Mouse (Mus musculus) brown adipose tissue, adult 24 weeks (tissue): ENCODE measurements around the gene Itgb3bp. TPM values are rescaled to one million over a fixed set of nuclear protein-coding genes. Genes with fewer than 3 reads are reported as not detected.

Experiments
- H3K27ac ChIP-seq: fragments of 200-500 bp; replicated peaks from 2 replicates; pipeline ENCODE4 v1.5.1; 2012; ENCODE audit warnings: low read depth, mild to moderate bottlenecking, low read length
- H3K4me1 ChIP-seq: fragments of 200-500 bp; 2 replicates; pipeline ENCODE4 v1.6.1; 2012; ENCODE audit warnings: low read length, mixed read lengths; ENCODE audit not compliant: control insufficient read depth, insufficient read depth, insufficient read length
- H3K4me3 ChIP-seq: fragments of 200-500 bp; 2 replicates; pipeline ENCODE4 v1.5.1; 2012; ENCODE audit warnings: low read depth, mild to moderate bottlenecking, low read length, moderate library complexity; ENCODE audit not compliant: insufficient read depth
- polyA plus RNA-seq: library from polyadenylated mRNA; stranded (reverse); fragments of >200 nt; gene quantifications from 2 replicates; pipeline ENCODE4 v1.2.4, GENCODE M21; 2012; ENCODE audit not compliant: missing spikeins, insufficient read depth, insufficient read length

Itgb3bp gene
- polyA plus RNA-seq, 1 experiment: 18.2 TPM

GRCm38 (mm10) chr4:99946516-99946915 lies 16.9 kb upstream of the Itgb3bp start:
- Histone ChIP-seq H3K4me3 (no peak overlapping the region), H3K4me1 (peaks cover 13% of the 10 kb centered on the region)

GRCm38 (mm10) chr4:99945011-99945410 lies 15.4 kb upstream of the Itgb3bp start:
- no peak overlapping the region for H3K4me3 ChIP-seq
- peaks cover 17% of the 10 kb centered on the region for H3K4me1 ChIP-seq
- no peak overlapping the region for H3K27ac ChIP-seq

More at GRCm38 (mm10) chr4:99946516-99946915, 16.9 kb upstream of the Itgb3bp start:
- no peak overlapping the region for H3K27ac ChIP-seq

GRCm38 (mm10) chr4:99944606-99945005 lies 15.0 kb upstream of the Itgb3bp start:
- H3K4me3 ChIP-seq: no peak overlapping the region
- H3K4me1 ChIP-seq: peaks cover 17% of the 10 kb centered on the region
- H3K27ac ChIP-seq: no peak overlapping the region

GRCm38 (mm10) chr4:99941655-99942414 lies 12.2 kb upstream of the Itgb3bp start:
- H3K27ac ChIP-seq: peak overlapping the region; percentile 76
- H3K4me3 ChIP-seq: no peak overlapping the region
- H3K4me1 ChIP-seq: peaks cover 25% of the 10 kb centered on the region

- Histone ChIP-seq H3K27ac (peak overlapping the region; percentile 89), H3K4me3 (no peak overlapping the region)
Observed at GRCm38 (mm10) chr4:99939711-99940505, 10.3 kb upstream of the Itgb3bp start.

GRCm38 (mm10) chr4:99936278-99936677 lies 6.7 kb upstream of the Itgb3bp start:
- H3K27ac ChIP-seq: no peak overlapping the region
- H3K4me3 ChIP-seq: no peak overlapping the region
- H3K4me1 ChIP-seq: peaks cover 30% of the 10 kb centered on the region

More at GRCm38 (mm10) chr4:99939711-99940505, 10.3 kb upstream of the Itgb3bp start:
- H3K4me1 ChIP-seq: peaks cover 28% of the 10 kb centered on the region

- peaks cover 23% of the 10 kb centered on the region for H3K4me1 ChIP-seq
- peak overlapping the region; percentile 40; the same call in 1 of the 2 replicates for H3K27ac ChIP-seq
- H3K4me3 ChIP-seq: no peak overlapping the region
Observed at GRCm38 (mm10) chr4:99934859-99935258, 5.2 kb upstream of the Itgb3bp start.

- H3K27ac ChIP-seq: peak overlapping the region; percentile 90
- peak overlapping the region; percentile 35 for H3K4me3 ChIP-seq
Observed at GRCm38 (mm10) chr4:99931807-99932206, 2.2 kb upstream of the Itgb3bp start.

GRCm38 (mm10) chr4:99931240-99931580 lies 1.6 kb upstream of the Itgb3bp start:
- peak overlapping the region; percentile 56 for H3K4me3 ChIP-seq
- peak overlapping the region; percentile 90 for H3K27ac ChIP-seq
- H3K4me1 ChIP-seq: peaks cover 14% of the 10 kb centered on the region

More at GRCm38 (mm10) chr4:99931807-99932206, 2.2 kb upstream of the Itgb3bp start:
- peaks cover 15% of the 10 kb centered on the region for H3K4me1 ChIP-seq

- peak overlapping the region; percentile 90 for H3K27ac ChIP-seq
- peak overlapping the region; percentile 56 for H3K4me3 ChIP-seq
- H3K4me1 ChIP-seq: peaks cover 13% of the 10 kb centered on the region
Observed at GRCm38 (mm10) chr4:99930518-99931239, 1.1 kb upstream of the Itgb3bp start.

- Histone ChIP-seq H3K27ac (peak within 1 kb of the TSS; percentile 86), H3K4me1 (peaks cover 11% of the 10 kb centered on the region), H3K4me3 (peak within 1 kb of the TSS; percentile 92)
Observed at GRCm38 (mm10) chr4:99929149-99929612, 432 bp downstream of the Itgb3bp start, which contains the start of gene Pgm1. TSS of gene Pgm1 (plus strand) at chr4:99929414.

GRCm38 (mm10) chr4:99928521-99928920 lies 1.1 kb downstream of the Itgb3bp start:
- Histone ChIP-seq H3K4me3 (no peak overlapping the region), H3K27ac (no peak overlapping the region), H3K4me1 (peaks cover 11% of the 10 kb centered on the region)

- no peak overlapping the region for H3K4me3 ChIP-seq
- H3K27ac ChIP-seq: no peak overlapping the region
- peaks cover 2% of the 10 kb centered on the region; the same call in 1 of the 2 replicates for H3K4me1 ChIP-seq
Observed at GRCm38 (mm10) chr4:99926380-99926779, 3.2 kb downstream of the Itgb3bp start.

- Histone ChIP-seq H3K4me1 (no peaks in the 10 kb centered on the region), H3K4me3 (no peak overlapping the region)
Observed at GRCm38 (mm10) chr4:99913894-99914451, 15.6 kb downstream of the Itgb3bp start.

More at GRCm38 (mm10) chr4:99913894-99914451, 15.6 kb downstream of the Itgb3bp start:
- no peak overlapping the region for H3K27ac ChIP-seq
